Mouse (Mus musculus): ENCODE data around the gene Nudcd3. TPM values are rescaled to one million over a fixed set of nuclear protein-coding genes. Genes with fewer than 3 reads are reported as not detected.

Nudcd3 gene
- polyA plus RNA-seq, 1 experiment, result 20.0 TPM

- no peak for TF ChIP-seq CTCF (IDR thresholded peaks at IDR 0.05; ENCODE audit: extremely low read depth, insufficient read depth, insufficient read length, insufficient replicate concordance)
- Histone ChIP-seq H3K4me3 (ENCODE audit: extremely low read depth, insufficient read depth, insufficient read length) (no peak overlapping the region), H3K4me1 (ENCODE audit: control insufficient read depth, insufficient read depth, insufficient read length) (no peaks in the 10 kb centered on the region), H3K36me3 (ENCODE audit: control insufficient read depth, insufficient read depth, low read length) (no peaks in the 10 kb centered on the region; the same call in 1 of the 2 replicates), H3K27ac (ENCODE audit: insufficient read depth, low read length) (no peak overlapping the region), H3K27me3 (ENCODE audit: control insufficient read depth, insufficient read depth, low read length) (no peaks in the 10 kb centered on the region)
- WGBS, result 96% methylated on average over 4 of the region's 4 CpGs
- no peak for DNase-seq (ENCODE audit: low read depth in 1 of 2, low spot score in 2 of 2)
These were observed 67.3 kb downstream of the Nudcd3 start for GRCm38 (mm10) chr11:6132886-6133285.

GRCm38 (mm10) chr11:6130578-6130977, 69.6 kb downstream of the Nudcd3 start:
- TF ChIP-seq CTCF (IDR thresholded peaks at IDR 0.05; ENCODE audit: extremely low read depth, insufficient read depth, insufficient read length, insufficient replicate concordance), result no peak
- TF ChIP-seq POLR2A (IDR thresholded peaks at IDR 0.05; ENCODE audit: low read depth, low read length), result no peak
- Histone ChIP-seq H3K36me3 (ENCODE audit: control insufficient read depth, insufficient read depth, low read length) (no peaks in the 10 kb centered on the region; the same call in 1 of the 2 replicates), H3K4me3 (ENCODE audit: extremely low read depth, insufficient read depth, insufficient read length) (no peak overlapping the region), H3K27ac (ENCODE audit: insufficient read depth, low read length) (no peak overlapping the region), H3K27me3 (ENCODE audit: control insufficient read depth, insufficient read depth, low read length) (no peaks in the 10 kb centered on the region), H3K4me1 (ENCODE audit: control insufficient read depth, insufficient read depth, insufficient read length) (no peaks in the 10 kb centered on the region)
- 78% methylated on average over 1 of the region's 1 CpGs for WGBS
- no peak for DNase-seq (ENCODE audit: low read depth in 1 of 2, low spot score in 2 of 2)

GRCm38 (mm10) chr11:6123605-6124120, 76.6 kb downstream of the Nudcd3 start:
- peaks cover 11% of the 10 kb centered on the region for H3K36me3 ChIP-seq (ENCODE audit: control insufficient read depth, insufficient read depth, low read length)
- H3K27ac ChIP-seq (ENCODE audit: insufficient read depth, low read length), result no peak overlapping the region
- no peak for DNase-seq (ENCODE audit: low read depth in 1 of 2, low spot score in 2 of 2)
- 89% methylated on average over 1 of the region's 1 CpGs for WGBS
- H3K27me3 ChIP-seq (ENCODE audit: control insufficient read depth, insufficient read depth, low read length), result no peaks in the 10 kb centered on the region
- TF ChIP-seq POLR2A (IDR thresholded peaks at IDR 0.05; ENCODE audit: low read depth, low read length), result no peak
- no peak for TF ChIP-seq CTCF (IDR thresholded peaks at IDR 0.05; ENCODE audit: extremely low read depth, insufficient read depth, insufficient read length, insufficient replicate concordance)
- no peak overlapping the region for H3K4me3 ChIP-seq (ENCODE audit: extremely low read depth, insufficient read depth, insufficient read length)
- H3K4me1 ChIP-seq (ENCODE audit: control insufficient read depth, insufficient read depth, insufficient read length), result no peaks in the 10 kb centered on the region

GRCm38 (mm10) chr11:6122631-6123030, 77.6 kb downstream of the Nudcd3 start:
- no peak overlapping the region for H3K27ac ChIP-seq (ENCODE audit: insufficient read depth, low read length)
- H3K4me3 ChIP-seq (ENCODE audit: extremely low read depth, insufficient read depth, insufficient read length), result no peak overlapping the region
- WGBS, result 76% methylated on average over 5 of the region's 5 CpGs
- H3K4me1 ChIP-seq (ENCODE audit: control insufficient read depth, insufficient read depth, insufficient read length), result no peaks in the 10 kb centered on the region
- no peaks in the 10 kb centered on the region for H3K27me3 ChIP-seq (ENCODE audit: control insufficient read depth, insufficient read depth, low read length)
- no peak for TF ChIP-seq CTCF (IDR thresholded peaks at IDR 0.05; ENCODE audit: extremely low read depth, insufficient read depth, insufficient read length, insufficient replicate concordance)
- TF ChIP-seq POLR2A (IDR thresholded peaks at IDR 0.05; ENCODE audit: low read depth, low read length), result no peak
- DNase-seq (ENCODE audit: low read depth in 1 of 2, low spot score in 2 of 2), result no peak
- H3K36me3 ChIP-seq (ENCODE audit: control insufficient read depth, insufficient read depth, low read length), result peaks cover 12% of the 10 kb centered on the region

- Histone ChIP-seq H3K27me3 (ENCODE audit: control insufficient read depth, insufficient read depth, low read length) (no peaks in the 10 kb centered on the region), H3K27ac (ENCODE audit: insufficient read depth, low read length) (no peak overlapping the region), H3K36me3 (ENCODE audit: control insufficient read depth, insufficient read depth, low read length) (peaks cover 15% of the 10 kb centered on the region), H3K4me1 (ENCODE audit: control insufficient read depth, insufficient read depth, insufficient read length) (no peaks in the 10 kb centered on the region), H3K4me3 (ENCODE audit: extremely low read depth, insufficient read depth, insufficient read length) (no peak overlapping the region)
- 91% methylated on average over 11 of the region's 11 CpGs for WGBS
- no peak for DNase-seq (ENCODE audit: low read depth in 1 of 2, low spot score in 2 of 2)
- TF ChIP-seq CTCF (IDR thresholded peaks at IDR 0.05; ENCODE audit: extremely low read depth, insufficient read depth, insufficient read length, insufficient replicate concordance) (no peak), POLR2A (IDR thresholded peaks at IDR 0.05; ENCODE audit: low read depth, low read length) (no peak)
These were observed 79.6 kb downstream of the Nudcd3 start for GRCm38 (mm10) chr11:6120596-6120995.

DNA sequence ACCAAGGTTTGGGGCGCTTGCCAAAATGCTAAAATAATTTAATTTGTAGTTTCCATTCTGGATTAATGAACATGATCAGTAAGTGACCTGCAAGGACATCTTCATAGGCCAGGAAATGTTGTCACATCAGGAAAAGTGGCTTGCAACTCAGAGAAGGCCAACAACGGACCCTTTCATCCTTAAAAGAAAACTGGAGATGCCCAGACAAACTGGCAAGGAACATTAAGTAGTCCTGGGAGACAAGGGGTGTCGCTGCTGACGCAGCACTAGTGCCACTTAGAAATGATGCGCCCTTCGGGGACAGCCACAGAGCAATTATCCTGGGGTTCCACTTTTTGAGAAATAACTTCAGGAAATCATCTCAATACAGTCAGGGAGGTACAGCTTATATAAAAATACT, 80.2 kb downstream of the Nudcd3 start:
- DNase-seq (ENCODE audit: low read depth in 1 of 2, low spot score in 2 of 2), result no peak
- WGBS, result 93% methylated on average over 6 of the region's 6 CpGs
- no peak overlapping the region for H3K27ac ChIP-seq (ENCODE audit: insufficient read depth, low read length)
- no peak for TF ChIP-seq CTCF (IDR thresholded peaks at IDR 0.05; ENCODE audit: extremely low read depth, insufficient read depth, insufficient read length, insufficient replicate concordance)
- no peak for TF ChIP-seq POLR2A (IDR thresholded peaks at IDR 0.05; ENCODE audit: low read depth, low read length)
- H3K27me3 ChIP-seq (ENCODE audit: control insufficient read depth, insufficient read depth, low read length), result no peaks in the 10 kb centered on the region
- no peaks in the 10 kb centered on the region for H3K4me1 ChIP-seq (ENCODE audit: control insufficient read depth, insufficient read depth, insufficient read length)
- peaks cover 11% of the 10 kb centered on the region for H3K36me3 ChIP-seq (ENCODE audit: control insufficient read depth, insufficient read depth, low read length)
- no peak overlapping the region for H3K4me3 ChIP-seq (ENCODE audit: extremely low read depth, insufficient read depth, insufficient read length)

GRCm38 (mm10) chr11:6119312-6119711, 80.9 kb downstream of the Nudcd3 start:
- H3K27me3 ChIP-seq (ENCODE audit: control insufficient read depth, insufficient read depth, low read length), result no peaks in the 10 kb centered on the region
- 88% methylated on average over 11 of the region's 11 CpGs for WGBS
- peaks cover 9% of the 10 kb centered on the region for H3K36me3 ChIP-seq (ENCODE audit: control insufficient read depth, insufficient read depth, low read length)
- no peaks in the 10 kb centered on the region for H3K4me1 ChIP-seq (ENCODE audit: control insufficient read depth, insufficient read depth, insufficient read length)
- no peak for TF ChIP-seq CTCF (IDR thresholded peaks at IDR 0.05; ENCODE audit: extremely low read depth, insufficient read depth, insufficient read length, insufficient replicate concordance)
- no peak for TF ChIP-seq POLR2A (IDR thresholded peaks at IDR 0.05; ENCODE audit: low read depth, low read length)
- H3K4me3 ChIP-seq (ENCODE audit: extremely low read depth, insufficient read depth, insufficient read length), result no peak overlapping the region
- no peak overlapping the region for H3K27ac ChIP-seq (ENCODE audit: insufficient read depth, low read length)
- no peak for DNase-seq (ENCODE audit: low read depth in 1 of 2, low spot score in 2 of 2)
